Mouse (Mus musculus) heart, embryonic 11.5 days (tissue): Measurements from ENCODE around the gene Cryaa. TPM values are rescaled to one million over a fixed set of nuclear protein-coding genes. Genes with fewer than 3 reads are reported as not detected.
A peak's percentile ranks its signal among the peaks of the same experiment; 100 is the strongest.

Source experiments
- ATAC-seq: fragments of 200-750 bp; cut with Nextera tagmentation; replicated peaks from 2 replicates; pipeline ENCODE4 v1.8.0; 2017; ENCODE audit warnings: moderate library complexity; ENCODE audit not compliant: insufficient number of reproducible peaks, low FRiP score, low TSS enrichment
- H3K27ac ChIP-seq: fragments of 300-500 bp; sonication (generic); 2 replicates; pipeline ENCODE4 v1.5.1; 2014; ENCODE audit warnings: mild to moderate bottlenecking, low read depth, low read length
- H3K27me3 ChIP-seq: fragments of 300-500 bp; sonication (generic); 2 replicates; pipeline ENCODE4 v1.6.1; 2014; ENCODE audit warnings: mild to moderate bottlenecking, low read length, mixed read lengths; ENCODE audit not compliant: control insufficient read depth, insufficient read depth
- H3K36me3 ChIP-seq: fragments of 300-500 bp; sonication (generic); 2 replicates; pipeline ENCODE4 v1.6.1; 2014; ENCODE audit warnings: mild to moderate bottlenecking, low read length, moderate library complexity, mixed read lengths; ENCODE audit not compliant: control insufficient read depth, insufficient read depth
- H3K4me1 ChIP-seq: fragments of 300-500 bp; sonication (generic); 2 replicates; pipeline ENCODE4 v1.6.1; 2014; ENCODE audit warnings: low read length; ENCODE audit not compliant: control insufficient read depth, insufficient read depth
- H3K4me2 ChIP-seq: fragments of 300-500 bp; sonication (generic); 2 replicates; pipeline ENCODE4 v1.6.1; 2014; ENCODE audit warnings: mild to moderate bottlenecking, moderate library complexity
- H3K4me3 ChIP-seq: fragments of 300-500 bp; sonication (generic); 2 replicates; pipeline ENCODE4 v1.5.1; 2014; ENCODE audit warnings: low read depth, low read length
- H3K9ac ChIP-seq: fragments of 300-500 bp; sonication (generic); 2 replicates; pipeline ENCODE4 v1.6.1; 2014; ENCODE audit warnings: mild to moderate bottlenecking, low read depth, low read length, moderate library complexity
- H3K9me3 ChIP-seq: fragments of 300-500 bp; sonication (generic); replicated peaks from 2 replicates; pipeline ENCODE4 v1.6.1; 2016; ENCODE audit warnings: low read length; ENCODE audit not compliant: control insufficient read depth
- WGBS: fragments of 180-500 bp; shearing (Covaris S2); extraction: QIAGEN DNeasy Blood & Tissue Kit; methylation state at CpG from one replicate; pipeline ENCODE4 v1.1.7; 2014; ENCODE audit not compliant: insufficient replicate concordance; 5-methylcytosine and 5-hydroxymethylcytosine counted together
- polyA plus RNA-seq: library from polyadenylated mRNA; unstranded; fragments of >200 nt; fragmentation: Nextera tagmentation; extraction: Ambion mirVana; gene quantifications from 2 replicates; pipeline ENCODE4 v1.2.1, GENCODE M21; 2014

The Cryaa gene
- polyA plus RNA-seq, 1 experiment from 2014 or later = not detected

GRCm38 (mm10) chr17:31670163-31670562 is 7.4 kb upstream of the Cryaa start:
- 60% methylated on average over 11 of the region's 11 CpGs for WGBS
- Histone ChIP-seq H3K27ac (no peak overlapping the region), H3K27me3 (no peaks in the 10 kb centered on the region), H3K4me1 (no peaks in the 10 kb centered on the region), H3K4me2 (no peak overlapping the region), H3K36me3 (no peaks in the 10 kb centered on the region), H3K9ac (no peak overlapping the region), H3K4me3 (no peak overlapping the region), H3K9me3 (no peaks in the 10 kb centered on the region)
- no peak for ATAC-seq

GRCm38 (mm10) chr17:31671698-31672097 is 5.9 kb upstream of the Cryaa start:
- Histone ChIP-seq H3K4me3 (no peak overlapping the region), H3K9ac (no peak overlapping the region), H3K27ac (no peak overlapping the region), H3K36me3 (no peaks in the 10 kb centered on the region), H3K4me1 (no peaks in the 10 kb centered on the region), H3K9me3 (no peaks in the 10 kb centered on the region), H3K27me3 (no peaks in the 10 kb centered on the region), H3K4me2 (no peak overlapping the region)
- no peak for ATAC-seq
- 69% methylated on average over 8 of the region's 8 CpGs for WGBS

DNA sequence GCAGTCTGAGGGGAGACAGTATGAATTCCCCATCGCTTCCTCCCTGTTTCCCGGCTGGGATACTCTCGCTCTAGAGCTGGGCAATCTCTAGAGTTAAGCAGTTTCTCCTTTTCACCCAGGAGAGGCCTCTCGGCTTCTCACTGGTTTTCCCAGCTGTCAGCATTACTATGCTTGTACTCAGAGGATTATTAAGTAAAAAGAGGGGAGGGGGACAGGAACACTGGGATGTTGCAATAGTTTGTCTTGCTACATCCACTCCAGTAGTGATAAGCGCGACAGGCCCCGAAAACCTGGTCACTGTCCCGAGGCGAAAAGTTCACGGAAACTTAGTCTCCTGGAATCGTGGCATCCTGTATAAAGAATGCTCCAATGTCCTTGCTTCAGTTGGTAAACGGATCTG is 5.3 kb upstream of the Cryaa start:
- no peaks in the 10 kb centered on the region for H3K36me3 ChIP-seq
- 84% methylated on average over 12 of the region's 12 CpGs for WGBS
- H3K27ac ChIP-seq = no peak overlapping the region
- H3K9me3 ChIP-seq = no peaks in the 10 kb centered on the region
- H3K4me2 ChIP-seq = no peak overlapping the region
- no peak overlapping the region for H3K4me3 ChIP-seq
- no peak for ATAC-seq
- H3K27me3 ChIP-seq = no peaks in the 10 kb centered on the region
- no peak overlapping the region for H3K9ac ChIP-seq
- H3K4me1 ChIP-seq = no peaks in the 10 kb centered on the region

DNA sequence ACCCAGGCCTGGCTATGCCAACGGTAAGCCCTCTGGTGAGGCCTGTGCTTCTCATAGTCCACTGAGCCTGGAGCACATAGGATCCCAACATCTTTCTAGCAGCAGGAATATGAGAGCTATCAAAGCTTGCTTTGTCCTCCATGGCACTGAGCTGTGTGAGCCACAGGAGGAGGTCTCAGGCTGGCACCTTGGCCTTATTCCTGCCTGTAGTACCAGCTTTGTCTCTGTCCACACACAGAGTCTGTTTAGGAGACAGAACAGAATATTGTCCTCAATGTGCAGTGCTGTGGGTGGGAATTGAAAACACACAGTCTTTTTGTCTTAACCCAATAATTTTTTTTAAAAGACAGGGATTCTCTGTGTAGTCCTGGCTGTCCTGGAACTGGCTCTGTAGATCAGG is 3.2 kb upstream of the Cryaa start:
- WGBS = 74% methylated on average over 1 of the region's 1 CpGs
- Histone ChIP-seq H3K27ac (no peak overlapping the region), H3K9me3 (no peaks in the 10 kb centered on the region), H3K9ac (no peak overlapping the region), H3K4me2 (no peak overlapping the region), H3K4me1 (no peaks in the 10 kb centered on the region), H3K27me3 (peaks cover 4% of the 10 kb centered on the region; the same call in 1 of the 2 replicates), H3K36me3 (no peaks in the 10 kb centered on the region), H3K4me3 (no peak overlapping the region)
- ATAC-seq = no peak

DNA sequence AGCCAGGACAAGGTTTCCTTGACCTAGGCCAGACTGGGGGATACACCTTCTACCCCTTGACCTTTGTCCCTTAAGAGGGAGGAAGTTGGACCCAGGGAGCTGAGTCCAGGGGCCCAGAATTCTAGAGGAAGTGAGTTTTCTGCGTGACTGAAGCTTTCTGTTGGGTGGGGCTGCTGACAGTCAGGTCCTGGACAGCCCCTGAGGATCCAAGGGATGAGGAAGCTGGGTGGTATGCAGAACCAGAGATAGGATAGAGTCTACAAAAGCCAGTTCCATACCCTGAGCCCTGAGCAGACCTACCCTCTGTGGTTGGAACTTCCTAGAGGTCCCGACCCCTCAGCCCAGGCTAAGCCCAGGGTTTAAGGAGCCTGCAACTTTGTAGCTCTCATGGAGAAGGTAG is 2.8 kb downstream of the Cryaa start:
- Histone ChIP-seq H3K9ac (no peak overlapping the region), H3K9me3 (no peaks in the 10 kb centered on the region), H3K4me3 (no peak overlapping the region), H3K27me3 (peaks cover 6% of the 10 kb centered on the region; the same call in 1 of the 2 replicates), H3K4me2 (no peak overlapping the region), H3K4me1 (no peaks in the 10 kb centered on the region; the same call in 1 of the 2 replicates), H3K27ac (no peak overlapping the region), H3K36me3 (no peaks in the 10 kb centered on the region)
- no peak for ATAC-seq
- WGBS = 42% methylated on average over 2 of the region's 2 CpGs

GRCm38 (mm10) chr17:31685514-31686224 is 8.1 kb downstream of the Cryaa start:
- H3K27me3 ChIP-seq = 0 out of 2 replicates have a peak, but pooled peaks cover 3% of the 10 kb centered on the region
- H3K9me3 ChIP-seq = no peaks in the 10 kb centered on the region
- no peak overlapping the region for H3K4me3 ChIP-seq
- H3K4me1 ChIP-seq = peaks cover 9% of the 10 kb centered on the region
- H3K27ac ChIP-seq = peak overlapping the region; percentile 79
- peak overlapping the region; percentile 67; the same call in 1 of the 2 replicates for H3K9ac ChIP-seq
- ATAC-seq = peak; percentile 37; the same call in 1 of the 2 replicates
- peak overlapping the region; percentile 42 for H3K4me2 ChIP-seq
- H3K36me3 ChIP-seq = no peaks in the 10 kb centered on the region
- 15% methylated on average over 17 of the region's 17 CpGs for WGBS

DNA sequence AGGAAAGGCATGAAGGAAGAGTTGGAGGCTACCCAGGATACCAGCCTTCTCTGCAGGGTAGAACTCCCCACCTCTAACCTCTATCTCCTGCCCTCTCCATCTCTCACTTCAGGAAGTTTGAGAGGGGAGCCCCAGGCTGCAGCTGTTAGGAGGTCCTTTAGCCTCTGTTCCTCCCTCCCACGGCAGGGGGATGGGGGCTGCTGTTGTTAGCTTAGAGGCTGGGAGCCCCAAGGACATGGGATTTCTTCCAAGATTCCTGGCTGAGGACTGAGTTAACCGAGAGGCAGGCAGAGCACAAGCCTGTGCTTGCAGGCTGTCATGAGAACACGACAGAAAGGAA is 8.6 kb downstream of the Cryaa start:
- 31% methylated on average over 3 of the region's 3 CpGs for WGBS
- Histone ChIP-seq H3K4me1 (peaks cover 9% of the 10 kb centered on the region), H3K9ac (no peak overlapping the region), H3K4me3 (no peak overlapping the region), H3K36me3 (no peaks in the 10 kb centered on the region), H3K27me3 (0 out of 2 replicates have a peak, but pooled peaks cover 3% of the 10 kb centered on the region), H3K4me2 (no peak overlapping the region), H3K27ac (no peak overlapping the region; the same call in 1 of the 2 replicates), H3K9me3 (no peaks in the 10 kb centered on the region)
- ATAC-seq = no peak

DNA sequence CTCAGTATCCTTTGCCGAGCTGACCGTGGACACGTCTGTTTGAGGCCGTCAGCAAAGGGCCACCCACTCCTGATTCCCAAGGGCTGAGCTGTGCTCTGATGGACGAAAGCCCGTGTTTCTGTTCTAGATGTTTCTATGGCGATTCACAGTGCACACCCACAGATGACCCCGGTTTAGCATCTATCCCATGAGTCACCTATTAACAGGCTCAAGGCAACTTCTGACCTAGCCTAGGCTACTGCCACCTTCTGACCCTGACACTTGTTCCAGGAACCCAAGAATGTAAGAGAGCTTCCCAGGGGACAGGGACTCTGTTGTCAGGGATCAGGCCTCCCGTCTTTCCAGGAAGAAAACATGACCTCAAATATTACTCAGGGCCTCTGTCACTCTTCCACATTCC is 10.5 kb downstream of the Cryaa start:
- Histone ChIP-seq H3K4me1 (peaks cover 16% of the 10 kb centered on the region), H3K4me3 (no peak overlapping the region), H3K9me3 (no peaks in the 10 kb centered on the region), H3K27ac (no peak overlapping the region), H3K4me2 (no peak overlapping the region), H3K27me3 (0 out of 2 replicates have a peak, but pooled peaks cover 3% of the 10 kb centered on the region), H3K9ac (no peak overlapping the region), H3K36me3 (no peaks in the 10 kb centered on the region)
- 77% methylated on average over 9 of the region's 9 CpGs for WGBS
- no peak for ATAC-seq

- Histone ChIP-seq H3K27ac (no peak overlapping the region), H3K4me2 (no peak overlapping the region), H3K4me1 (peaks cover 22% of the 10 kb centered on the region), H3K27me3 (no peaks in the 10 kb centered on the region), H3K9ac (no peak overlapping the region), H3K4me3 (no peak overlapping the region), H3K36me3 (no peaks in the 10 kb centered on the region), H3K9me3 (no peaks in the 10 kb centered on the region)
- 69% methylated on average over 1 of the region's 1 CpGs for WGBS
- ATAC-seq = no peak
Observed at GRCm38 (mm10) chr17:31689606-31690005, 12.0 kb downstream of the Cryaa start.
